Comparison of ENCODE assay signal across 18 mouse cellular contexts in genomic region chr11:102068969-102069368, GRCm38 (mm10). TPM values are rescaled to one million over a fixed set of nuclear protein-coding genes. Genes with fewer than 3 reads are reported as not detected.
DNase-seq lines count a peak whose midpoint lies in the region; ATAC-seq and TF ChIP-seq lines count a peak whose summit lies in the region.
"Had no signal": no experiment of that assay in that cellular context is flagged by ENCODE, and none has a peak within 500 bp of the region (broad histone marks: within the 10 kb centered on the region; RNA-seq: fewer than 3 reads in every experiment).

No protein-coding gene starts in this region.

- DNase-seq in adrenal gland, adult (ENCODE audit: inconsistent age in 2 of 2, low spot score in 1 of 2): peak; percentile 10 to 60
- DNase-seq in adrenal gland, postnatal 36 days: no peak
- DNase-seq in layer of hippocampus, adult 2 months (ENCODE audit: low spot score in 2 of 2): no peak
- no peak for DNase-seq in layer of hippocampus, postnatal 10 days (ENCODE audit: low spot score in 2 of 2)
- peak; percentile 15 for DNase-seq in MEL-GATA-1-ER (ENCODE audit: extremely low read depth, low read depth)
- no peak for DNase-seq in urinary bladder, postnatal 14 days (ENCODE audit: low spot score)
- DNase-seq: adrenal gland, postnatal 25 days; cerebellum, adult 9-11 months; kidney, adult 11 months; layer of hippocampus, postnatal 36 days; lung, adult 18-20 months; thymus, postnatal 25 days had no signal

- no peaks in the 10 kb centered on the region; the same call in 1 of the 2 replicates for H3K36me3 ChIP-seq in liver, embryonic 16.5 days (ENCODE audit: control insufficient read depth, insufficient read depth)

- 40% methylated on average over 2 of the region's 2 CpGs for WGBS in liver, embryonic 16.5 days (ENCODE audit: insufficient replicate concordance)

- peak; percentile 50; the same call in 1 of the 2 replicates for ATAC-seq in liver, embryonic 16.5 days (ENCODE audit: low read depth)
- ATAC-seq in megakaryocyte, adult 5-6 weeks (ENCODE audit: poor library complexity, severe bottlenecking): no peak
- ATAC-seq: midbrain, embryonic 16.5 days had no signal

- H3K9ac ChIP-seq in liver, embryonic 16.5 days (ENCODE audit: low read depth, low read length): no peak overlapping the region

- H3K27me3 ChIP-seq in liver, embryonic 16.5 days (ENCODE audit: control insufficient read depth, insufficient read depth, low read depth, low read length): peaks cover 6% of the 10 kb centered on the region

- TF ChIP-seq CTCF in layer of hippocampus, adult 2 months (conservative IDR thresholded peaks at IDR 0.05): peak; percentile 72

- no peaks in the 10 kb centered on the region for H3K9me3 ChIP-seq in liver, embryonic 16.5 days (replicated peaks; ENCODE audit: control insufficient read depth, low read length)

- no peak overlapping the region for H3K4me2 ChIP-seq in liver, embryonic 16.5 days (ENCODE audit: low read depth, low read length)

- H3K27ac ChIP-seq in layer of hippocampus, adult 2 months: peak overlapping the region; percentile 78
- H3K27ac ChIP-seq in liver, embryonic 16.5 days (ENCODE audit: low read length): no peak overlapping the region

- no peaks in the 10 kb centered on the region for H3K4me1 ChIP-seq in liver, embryonic 16.5 days (ENCODE audit: control insufficient read depth, low read depth, low read length)

- H3K4me3 ChIP-seq in layer of hippocampus, adult 2 months: no peak overlapping the region
- no peak overlapping the region for H3K4me3 ChIP-seq in liver, embryonic 16.5 days (ENCODE audit: low read depth, low read length)

RNA-seq across cellular contexts. Expression of gene Mpp2, which starts 19.3 kb away (rescaled TPM):
- 10 to 100 TPM in 1 of 2 experiments, 1 to 10 TPM in 1; 8.9 to 10.8 TPM for total RNA-seq in adrenal gland, postnatal 36 days (2021)
- 100 to 1,000 TPM; 147 to 149 TPM for total RNA-seq in layer of hippocampus, adult 2 months (2021)
- 100 to 1,000 TPM; 103 to 110 TPM for total RNA-seq in layer of hippocampus, postnatal 10 days (2021)
- polyA plus RNA-seq in liver, embryonic 16.5 days (2015; fragmentation: Nextera tagmentation; extraction: Ambion mirVana): 9.2 and 11.1 TPM in 2 replicates
- total RNA-seq in megakaryocyte, adult 5-6 weeks (2015): 0.02 and 0.57 TPM in 2 replicates
- total RNA-seq in megakaryocyte, adult 5-6 weeks (2017): 0.11 TPM in 1 of 2 replicates, not detected in the other

RNA-seq across cellular contexts. Expression of gene Cd300lg, which starts 27.7 kb away (rescaled TPM):
- 10 to 100 TPM; 40.3 to 48.6 TPM for total RNA-seq in adrenal gland, postnatal 36 days (2021)
- not detected for total RNA-seq in layer of hippocampus, adult 2 months (2021)
- total RNA-seq in layer of hippocampus, postnatal 10 days (2021): under 1 TPM in 1 of 2 experiments, not detected in 1; 0.14 TPM
- 0.68 and 0.87 TPM in 2 replicates for polyA plus RNA-seq in liver, embryonic 16.5 days (2015; fragmentation: Nextera tagmentation; extraction: Ambion mirVana)
- 56.1 and 63.1 TPM in 2 replicates for total RNA-seq in megakaryocyte, adult 5-6 weeks (2015)
- total RNA-seq in megakaryocyte, adult 5-6 weeks (2017): 37.9 and 40.4 TPM in 2 replicates
- total RNA-seq: layer of hippocampus, postnatal 36 days had no signal

RNA-seq across cellular contexts. Expression of gene Ppy, which starts 32.1 kb away (rescaled TPM):
- total RNA-seq in adrenal gland, postnatal 36 days (2021): not detected
- total RNA-seq in layer of hippocampus, adult 2 months (2021): not detected
- not detected for total RNA-seq in layer of hippocampus, postnatal 10 days (2021)
- polyA plus RNA-seq in liver, embryonic 16.5 days (2015; fragmentation: Nextera tagmentation; extraction: Ambion mirVana): 0.32 TPM in 1 of 2 replicates, not detected in the other
- not detected in 2 replicates for total RNA-seq in megakaryocyte, adult 5-6 weeks (2015)
- not detected in 2 replicates for total RNA-seq in megakaryocyte, adult 5-6 weeks (2017)
- total RNA-seq: adrenal gland, postnatal 25 days; layer of hippocampus, postnatal 36 days had no signal
- polyA plus RNA-seq: forebrain, embryonic 11.5 days; heart, embryonic 14.5 days; midbrain, embryonic 16.5 days had no signal

RNA-seq across cellular contexts. Expression of gene Pyy, which starts 38.7 kb away (rescaled TPM):
- total RNA-seq in adrenal gland, postnatal 36 days (2021): not detected
- not detected for total RNA-seq in layer of hippocampus, adult 2 months (2021)
- total RNA-seq in layer of hippocampus, postnatal 10 days (2021): not detected
- 1.1 TPM in 1 of 2 replicates, not detected in the other for polyA plus RNA-seq in liver, embryonic 16.5 days (2015; fragmentation: Nextera tagmentation; extraction: Ambion mirVana)
- total RNA-seq in megakaryocyte, adult 5-6 weeks (2015): not detected in 2 replicates
- total RNA-seq in megakaryocyte, adult 5-6 weeks (2017): not detected in 2 replicates
- total RNA-seq: adrenal gland, postnatal 25 days; layer of hippocampus, postnatal 36 days had no signal
- polyA plus RNA-seq: forebrain, embryonic 11.5 days; heart, embryonic 14.5 days; midbrain, embryonic 16.5 days; spleen, adult 2 months had no signal

RNA-seq across cellular contexts. Expression of gene Mpp3, which starts 40.7 kb away (rescaled TPM):
- total RNA-seq in adrenal gland, postnatal 36 days (2021): 10 to 100 TPM in 1 of 2 experiments, 1 to 10 TPM in 1; 5.3 to 17.3 TPM
- 10 to 100 TPM; 88.3 to 94.4 TPM for total RNA-seq in layer of hippocampus, adult 2 months (2021)
- 10 to 100 TPM; 70.1 to 79.5 TPM for total RNA-seq in layer of hippocampus, postnatal 10 days (2021)
- 0.28 and 0.76 TPM in 2 replicates for polyA plus RNA-seq in liver, embryonic 16.5 days (2015; fragmentation: Nextera tagmentation; extraction: Ambion mirVana)
- not detected in 2 replicates for total RNA-seq in megakaryocyte, adult 5-6 weeks (2015)
- total RNA-seq in megakaryocyte, adult 5-6 weeks (2017): not detected in 2 replicates

Comparison
In these comparisons a context has a peak if more than half of its experiments do, and no peak if none do; other contexts are left out.
1. DNase-seq: peak in adrenal gland, adult (2 of 2) and MEL-GATA-1-ER (single experiment); none in adrenal gland, postnatal 36 days (0 of 2), layer of hippocampus, adult 2 months (0 of 2), layer of hippocampus, postnatal 10 days (0 of 2) and urinary bladder, postnatal 14 days (single experiment).
2. RNA of gene Mpp2, which starts 19.3 kb away (total RNA-seq): 147 to 149 TPM in layer of hippocampus, adult 2 months, 103 to 110 TPM in layer of hippocampus, postnatal 10 days and 8.9 to 10.8 TPM in adrenal gland, postnatal 36 days; 0.02 to 0.57 TPM in megakaryocyte, adult 5-6 weeks; every median in the first group is over 4 times any median in the second.
3. RNA of gene Cd300lg, which starts 27.7 kb away (total RNA-seq): 37.9 to 63.1 TPM in megakaryocyte, adult 5-6 weeks and 40.3 to 48.6 TPM in adrenal gland, postnatal 36 days; 0.14 TPM in layer of hippocampus, postnatal 10 days and not detected in layer of hippocampus, adult 2 months; every median in the first group is over 10 times any median in the second.